Mouse (Mus musculus) embryonic facial prominence, embryonic 14.5 days (tissue): ENCODE results near the gene Card10. TPM values are rescaled to one million over a fixed set of nuclear protein-coding genes. Genes with fewer than 3 reads are reported as not detected.

ENCODE experiments used
- ATAC-seq: fragments of 200-750 bp; cut with Nextera tagmentation; 2 replicates; pipeline ENCODE4 v1.8.0; 2017; ENCODE audit warnings: low read depth, moderate number of reproducible peaks, moderate TSS enrichment
- DNase-seq: peaks from one replicate; pipeline ENCODE4 v3.0.0-alpha.2; 2015; ENCODE audit warnings: low spot score
- H3K27ac ChIP-seq: fragments of 300-500 bp; sonication (generic); replicated peaks from 2 replicates; pipeline ENCODE4 v1.5.1; 2014; ENCODE audit warnings: low read depth, mild to moderate bottlenecking, low read length, moderate library complexity
- H3K27me3 ChIP-seq: fragments of 300-500 bp; sonication (generic); replicated peaks from 2 replicates; pipeline ENCODE4 v1.6.1; 2014; ENCODE audit warnings: low read length; ENCODE audit not compliant: control insufficient read depth, insufficient read depth
- H3K36me3 ChIP-seq: fragments of 300-500 bp; sonication (generic); 2 replicates; pipeline ENCODE4 v1.6.1; 2014; ENCODE audit warnings: low read length, mixed read lengths; ENCODE audit not compliant: control insufficient read depth, insufficient read depth
- H3K4me1 ChIP-seq: fragments of 300-500 bp; sonication (generic); 2 replicates; pipeline ENCODE4 v1.6.1; 2014; ENCODE audit warnings: antibody characterized with exemption, low read length; ENCODE audit not compliant: control insufficient read depth, insufficient read depth
- H3K4me2 ChIP-seq: fragments of 300-500 bp; sonication (generic); 2 replicates; pipeline ENCODE4 v1.6.1; 2014; ENCODE audit warnings: low read depth, mild to moderate bottlenecking, low read length, moderate library complexity, mixed read lengths
- H3K4me3 ChIP-seq: fragments of 300-500 bp; sonication (generic); 2 replicates; pipeline ENCODE4 v1.5.1; 2014; ENCODE audit warnings: low read depth, mild to moderate bottlenecking, low read length
- H3K9ac ChIP-seq: fragments of 300-500 bp; sonication (generic); 2 replicates; pipeline ENCODE4 v1.6.1; 2014; ENCODE audit warnings: low read depth, mild to moderate bottlenecking, low read length, moderate library complexity, mixed read lengths
- H3K9me3 ChIP-seq: fragments of 300-500 bp; sonication (generic); 2 replicates; pipeline ENCODE4 v1.6.1; 2016; ENCODE audit warnings: low read length; ENCODE audit not compliant: control insufficient read depth
- WGBS: fragments of 180-500 bp; shearing (Covaris S2); extraction: QIAGEN DNeasy Blood & Tissue Kit; methylation state at CpG from one replicate; pipeline ENCODE4 v1.1.7; 2014; 5-methylcytosine and 5-hydroxymethylcytosine counted together
- polyA plus RNA-seq: library from polyadenylated mRNA; unstranded; fragments of >200 nt; fragmentation: Nextera tagmentation; extraction: Ambion mirVana; gene quantifications from 2 replicates; pipeline ENCODE4 v1.2.1, GENCODE M21; 2014

Gene Card10
- polyA plus RNA-seq, 1 experiment from 2014 or later: 6.1 TPM

- DNase-seq: no peak
- no peak overlapping the region for H3K4me3 ChIP-seq
- no peak for ATAC-seq
- H3K27me3 ChIP-seq: no peaks in the 10 kb centered on the region
- WGBS: 70% methylated on average over 3 of the region's 3 CpGs
- no peaks in the 10 kb centered on the region for H3K4me1 ChIP-seq
- H3K4me2 ChIP-seq: no peak overlapping the region
- no peaks in the 10 kb centered on the region for H3K9me3 ChIP-seq
- H3K9ac ChIP-seq: no peak overlapping the region
- H3K27ac ChIP-seq: no peak overlapping the region
- H3K36me3 ChIP-seq: no peaks in the 10 kb centered on the region
Observed at GRCm38 (mm10) chr15:78788042-78788441, 14.8 kb downstream of the Card10 start.

GRCm38 (mm10) chr15:78787287-78787856 is 15.5 kb downstream of the Card10 start:
- no peak overlapping the region for H3K4me2 ChIP-seq
- WGBS: 63% methylated on average over 8 of the region's 9 CpGs
- no peaks in the 10 kb centered on the region for H3K36me3 ChIP-seq
- H3K4me3 ChIP-seq: no peak overlapping the region
- peak overlapping the region; percentile 15; the same call in 1 of the 2 replicates for H3K9ac ChIP-seq
- DNase-seq: no peak
- H3K9me3 ChIP-seq: no peaks in the 10 kb centered on the region
- H3K27ac ChIP-seq: peak overlapping the region; percentile 35; the same call in 1 of the 2 replicates
- no peaks in the 10 kb centered on the region for H3K27me3 ChIP-seq
- H3K4me1 ChIP-seq: no peaks in the 10 kb centered on the region
- ATAC-seq: no peak

- 0 out of 2 replicates have a peak overlapping the region, but pooled peaks have one; percentile 3 for H3K9ac ChIP-seq
Observed at GRCm38 (mm10) chr15:78786411-78786818, 16.4 kb downstream of the Card10 start.

GRCm38 (mm10) chr15:78785961-78786360 is 16.9 kb downstream of the Card10 start:
- Histone ChIP-seq H3K9me3 (no peaks in the 10 kb centered on the region), H3K27ac (no peak overlapping the region; the same call in 1 of the 2 replicates), H3K9ac (0 out of 2 replicates have a peak overlapping the region, but pooled peaks have one; percentile 3), H3K36me3 (no peaks in the 10 kb centered on the region), H3K4me1 (no peaks in the 10 kb centered on the region), H3K4me2 (no peak overlapping the region), H3K4me3 (no peak overlapping the region), H3K27me3 (no peaks in the 10 kb centered on the region)
- ATAC-seq: no peak
- no peak for DNase-seq
- WGBS: 16% methylated on average over 6 of the region's 7 CpGs

More at GRCm38 (mm10) chr15:78786411-78786818, 16.4 kb downstream of the Card10 start:
- DNase-seq (no peak), ATAC-seq (no peak)
- WGBS: 71% methylated on average over 9 of the region's 9 CpGs
- Histone ChIP-seq H3K4me3 (no peak overlapping the region), H3K27me3 (no peaks in the 10 kb centered on the region), H3K4me1 (no peaks in the 10 kb centered on the region), H3K4me2 (no peak overlapping the region), H3K36me3 (no peaks in the 10 kb centered on the region), H3K27ac (peak overlapping the region; percentile 35; the same call in 1 of the 2 replicates), H3K9me3 (no peaks in the 10 kb centered on the region)

GRCm38 (mm10) chr15:78785258-78785657 is 17.6 kb downstream of the Card10 start:
- Histone ChIP-seq H3K9me3 (no peaks in the 10 kb centered on the region), H3K4me1 (no peaks in the 10 kb centered on the region), H3K4me3 (no peak overlapping the region), H3K36me3 (no peaks in the 10 kb centered on the region), H3K27me3 (no peaks in the 10 kb centered on the region), H3K27ac (no peak overlapping the region), H3K9ac (no peak overlapping the region), H3K4me2 (no peak overlapping the region)
- WGBS: 87% methylated on average over 7 of the region's 7 CpGs
- no peak for DNase-seq
- ATAC-seq: no peak

GRCm38 (mm10) chr15:78784520-78784919 is 18.3 kb downstream of the Card10 start:
- Histone ChIP-seq H3K4me1 (no peaks in the 10 kb centered on the region), H3K4me2 (no peak overlapping the region), H3K9ac (no peak overlapping the region), H3K27ac (no peak overlapping the region), H3K27me3 (no peaks in the 10 kb centered on the region), H3K36me3 (no peaks in the 10 kb centered on the region), H3K4me3 (no peak overlapping the region), H3K9me3 (no peaks in the 10 kb centered on the region)
- no peak for ATAC-seq
- DNase-seq: no peak
- WGBS: 61% methylated on average over 5 of the region's 5 CpGs

GRCm38 (mm10) chr15:78782348-78783103 is 20.3 kb downstream of the Card10 start:
- no peak for DNase-seq
- no peak for ATAC-seq
- Histone ChIP-seq H3K9ac (no peak overlapping the region), H3K4me3 (no peak overlapping the region), H3K27me3 (no peaks in the 10 kb centered on the region), H3K4me1 (no peaks in the 10 kb centered on the region), H3K36me3 (no peaks in the 10 kb centered on the region), H3K9me3 (no peaks in the 10 kb centered on the region), H3K27ac (no peak overlapping the region), H3K4me2 (no peak overlapping the region)
- 63% methylated on average over 14 of the region's 14 CpGs for WGBS

- DNase-seq: no peak
- no peak overlapping the region for H3K4me3 ChIP-seq
- H3K27ac ChIP-seq: no peak overlapping the region
- no peak for ATAC-seq
- H3K4me2 ChIP-seq: no peak overlapping the region
- H3K4me1 ChIP-seq: no peaks in the 10 kb centered on the region
- no peaks in the 10 kb centered on the region for H3K9me3 ChIP-seq
- WGBS: 82% methylated on average over 7 of the region's 7 CpGs
- no peaks in the 10 kb centered on the region for H3K27me3 ChIP-seq
- no peak overlapping the region for H3K9ac ChIP-seq
- no peaks in the 10 kb centered on the region for H3K36me3 ChIP-seq
Observed at GRCm38 (mm10) chr15:78780908-78781307, 21.9 kb downstream of the Card10 start.
